In genomic region chr12:25475180-25475758, GRCm38 (mm10) we compare ENCODE assay signal across 8 mouse cellular contexts.
DNase-seq lines count a peak whose midpoint lies in the region; ATAC-seq and TF ChIP-seq lines count a peak whose summit lies in the region.

No protein-coding gene starts in this region.

- peak overlapping the region; percentile 84 for H3K27ac ChIP-seq in hindbrain, embryonic 13.5 days
- no peak overlapping the region for H3K27ac ChIP-seq in limb, embryonic 14.5 days (replicated peaks; ENCODE audit: low read depth, low read length)

- TF ChIP-seq POLR2A in limb, embryonic 14.5 days (IDR thresholded peaks at IDR 0.05; ENCODE audit: borderline replicate concordance, extremely low read depth, insufficient read depth, insufficient read length), result no peak

- H3K36me3 ChIP-seq in hindbrain, embryonic 13.5 days, result no peaks in the 10 kb centered on the region
- H3K36me3 ChIP-seq in limb, embryonic 14.5 days (ENCODE audit: control insufficient read depth, insufficient read depth, low read length), result no peaks in the 10 kb centered on the region

- ATAC-seq in hindbrain, embryonic 13.5 days (ENCODE audit: low FRiP score), result peak; percentile 95
- ATAC-seq in limb, embryonic 14.5 days (ENCODE audit: low FRiP score, low read depth), result no peak
- no peak for ATAC-seq in CD4-positive, CD25-positive, alpha-beta regulatory T cell, adult 4 months

- peak overlapping the region; percentile 39 for H3K9ac ChIP-seq in hindbrain, embryonic 13.5 days
- no peak overlapping the region for H3K9ac ChIP-seq in limb, embryonic 14.5 days (ENCODE audit: low read depth, low read length, severe bottlenecking)

- peak; percentile 82 for DNase-seq in heart, adult 11 months
- no peak for DNase-seq in heart, adult 9 months (ENCODE audit: low spot score in 2 of 2)
- peak; percentile 44 for DNase-seq in limb, embryonic 14.5 days (ENCODE audit: low spot score)
- DNase-seq in thymus, postnatal 14 days, result peak; percentile 31
- DNase-seq in layer of hippocampus, adult 9-11 months, result no peak
- DNase-seq in adrenal gland, adult (ENCODE audit: inconsistent age in 2 of 2, low spot score in 1 of 2), result no peak

- H3K27me3 ChIP-seq in hindbrain, embryonic 13.5 days, result no peaks in the 10 kb centered on the region
- no peaks in the 10 kb centered on the region for H3K27me3 ChIP-seq in limb, embryonic 14.5 days (ENCODE audit: control insufficient read depth, insufficient read depth, low read length)

- peaks cover 25% of the 10 kb centered on the region for H3K4me1 ChIP-seq in hindbrain, embryonic 13.5 days (replicated peaks)
- H3K4me1 ChIP-seq in limb, embryonic 14.5 days (ENCODE audit: control insufficient read depth, insufficient read depth, low read length), result peaks cover 10% of the 10 kb centered on the region

- H3K4me2 ChIP-seq in hindbrain, embryonic 13.5 days, result peak overlapping the region; percentile 33
- 0 out of 2 replicates have a peak overlapping the region, but pooled peaks have one; percentile 10 for H3K4me2 ChIP-seq in limb, embryonic 14.5 days (replicated peaks; ENCODE audit: low read depth, low read length, severe bottlenecking)

- H3K9me3 ChIP-seq in hindbrain, embryonic 13.5 days, result no peaks in the 10 kb centered on the region
- no peaks in the 10 kb centered on the region for H3K9me3 ChIP-seq in limb, embryonic 14.5 days (ENCODE audit: control insufficient read depth, low read length)

- no peak overlapping the region for H3K4me3 ChIP-seq in hindbrain, embryonic 13.5 days
- H3K4me3 ChIP-seq in limb, embryonic 14.5 days (replicated peaks; ENCODE audit: low read length), result no peak overlapping the region

- WGBS in hindbrain, embryonic 13.5 days, result 3% methylated on average over 10 of the region's 10 CpGs
- 10% methylated on average over 10 of the region's 10 CpGs for WGBS in limb, embryonic 14.5 days

Comparison
In these comparisons a context has a peak if more than half of its experiments do, and no peak if none do; other contexts are left out.
1. DNase-seq: peak in heart, adult 11 months (single experiment), limb, embryonic 14.5 days (single experiment) and thymus, postnatal 14 days (single experiment); none in heart, adult 9 months (0 of 2), layer of hippocampus, adult 9-11 months (single experiment) and adrenal gland, adult (0 of 2).